Mouse (Mus musculus) spleen, postnatal 10 days (tissue): ENCODE results near the gene Cyp8b1.

Source experiments
- DNase-seq, 2 experiments: peaks; one replicate each; pipeline ENCODE4 v3.0.0; 2021 to 2022; ENCODE audit warnings: low spot score in 2 of 2

Gene Cyp8b1

GRCm38 (mm10) chr9:121892057-121892687 lies 23.9 kb downstream of the Cyp8b1 start:
- DNase-seq = peak in 1 of 2 experiments; percentile 8

- peak in 1 of 2 experiments; percentile 9 for DNase-seq
Measured at GRCm38 (mm10) chr9:121891301-121891700, 24.8 kb downstream of the Cyp8b1 start.

DNA sequence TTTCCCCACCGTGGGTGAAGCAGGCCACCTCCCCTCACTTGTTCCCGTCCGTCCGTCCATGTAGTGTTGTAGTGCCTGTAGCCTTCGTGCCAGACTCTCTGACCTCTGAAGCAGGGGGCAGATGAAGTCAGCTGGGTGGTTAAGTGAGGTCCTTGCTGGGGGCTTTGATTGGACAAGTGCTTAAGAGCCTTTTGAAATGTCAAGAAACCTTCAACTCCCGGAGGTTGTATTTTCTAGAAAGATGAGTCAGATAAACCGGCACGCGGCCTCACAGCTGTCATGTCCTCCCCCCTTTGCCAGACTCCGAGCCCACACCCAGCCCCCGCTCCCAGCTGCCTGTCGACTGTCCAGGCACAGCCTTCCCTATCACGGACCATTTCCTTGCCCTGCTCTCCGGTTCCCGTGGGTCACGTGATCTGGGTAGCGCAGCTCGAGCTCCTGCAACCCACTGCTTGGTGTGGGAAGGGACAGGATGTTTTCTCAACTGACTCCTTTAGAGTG lies 25.6 kb downstream of the Cyp8b1 start:
- peak in 1 of 2 experiments; percentile 31 for DNase-seq

- DNase-seq = peak in 1 of 2 experiments; percentile 4
Measured at GRCm38 (mm10) chr9:121889927-121890440, 26.1 kb downstream of the Cyp8b1 start.

GRCm38 (mm10) chr9:121882015-121882457 lies 34.1 kb downstream of the Cyp8b1 start:
- no peak for DNase-seq

GRCm38 (mm10) chr9:121881301-121881700 lies 34.8 kb downstream of the Cyp8b1 start:
- DNase-seq = peak in 1 of 2 experiments; percentile 40

GRCm38 (mm10) chr9:121880840-121881239 lies 35.3 kb downstream of the Cyp8b1 start:
- peak; percentile 40 to 83 for DNase-seq

DNA sequence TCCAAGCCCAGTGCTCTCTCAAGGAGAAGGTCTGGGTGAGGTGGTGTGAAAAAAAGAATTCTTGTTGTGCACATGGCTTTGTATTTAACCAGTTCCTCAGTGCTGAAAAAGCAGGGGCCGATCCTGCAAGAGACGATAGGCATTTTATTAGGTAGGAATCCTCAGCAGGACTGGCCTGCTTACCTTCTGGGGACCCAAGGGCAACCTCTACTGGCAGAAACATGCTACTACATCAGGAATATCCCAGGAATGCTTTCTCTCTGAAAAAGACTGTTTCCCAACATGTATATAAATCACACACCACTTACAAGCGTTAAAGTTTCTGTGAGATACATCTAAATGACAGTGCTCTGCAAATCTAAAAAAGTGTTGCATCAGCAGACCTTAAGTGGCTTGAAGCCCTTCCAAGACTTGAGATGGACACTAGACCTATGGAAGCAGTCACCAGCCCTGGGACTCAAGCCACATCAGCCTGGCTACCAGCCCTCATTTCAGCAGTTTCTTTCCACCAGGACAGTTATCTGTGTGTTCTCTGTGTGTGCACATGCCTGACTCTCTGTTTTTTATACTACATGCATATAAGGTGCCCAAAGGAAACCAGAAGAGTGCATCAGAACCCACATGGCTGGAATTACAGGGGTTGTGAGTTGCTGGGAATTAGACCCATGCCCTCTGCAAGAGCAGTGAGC lies 38.9 kb downstream of the Cyp8b1 start:
- no peak for DNase-seq

- DNase-seq = no peak
Measured at GRCm38 (mm10) chr9:121873578-121873977, 42.5 kb downstream of the Cyp8b1 start.

- DNase-seq = no peak
Measured at GRCm38 (mm10) chr9:121872062-121872683, 43.9 kb downstream of the Cyp8b1 start.

DNA sequence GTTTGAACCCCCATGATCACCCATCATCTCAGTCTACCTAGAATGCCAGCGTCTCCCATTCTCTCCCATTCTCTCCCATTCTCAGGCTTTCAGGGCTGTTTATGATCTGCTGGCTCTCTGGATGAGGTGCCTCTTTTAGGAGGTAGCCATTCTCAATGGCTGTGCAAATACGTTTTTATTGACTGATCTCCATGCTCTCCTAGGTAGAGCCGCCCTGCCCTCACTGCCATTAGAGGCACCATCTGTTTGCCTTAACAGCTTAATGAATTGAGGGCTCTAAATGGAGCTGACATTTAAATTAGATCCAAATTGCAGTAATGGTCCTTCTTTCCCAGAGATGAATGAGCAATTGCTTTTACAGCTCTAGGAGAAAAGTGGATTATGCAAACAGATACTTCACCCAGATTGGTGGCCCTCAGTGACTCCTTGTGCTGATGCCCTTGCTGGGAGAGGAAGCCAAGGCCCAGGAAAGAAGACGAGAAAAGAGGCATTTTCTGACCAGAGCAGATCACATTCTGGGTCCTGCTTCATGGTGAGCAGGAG lies 46.1 kb downstream of the Cyp8b1 start:
- no peak for DNase-seq

- DNase-seq = no peak
Measured at GRCm38 (mm10) chr9:121869432-121869831, 46.7 kb downstream of the Cyp8b1 start.

GRCm38 (mm10) chr9:121868236-121868635 lies 47.9 kb downstream of the Cyp8b1 start:
- no peak for DNase-seq

DNA sequence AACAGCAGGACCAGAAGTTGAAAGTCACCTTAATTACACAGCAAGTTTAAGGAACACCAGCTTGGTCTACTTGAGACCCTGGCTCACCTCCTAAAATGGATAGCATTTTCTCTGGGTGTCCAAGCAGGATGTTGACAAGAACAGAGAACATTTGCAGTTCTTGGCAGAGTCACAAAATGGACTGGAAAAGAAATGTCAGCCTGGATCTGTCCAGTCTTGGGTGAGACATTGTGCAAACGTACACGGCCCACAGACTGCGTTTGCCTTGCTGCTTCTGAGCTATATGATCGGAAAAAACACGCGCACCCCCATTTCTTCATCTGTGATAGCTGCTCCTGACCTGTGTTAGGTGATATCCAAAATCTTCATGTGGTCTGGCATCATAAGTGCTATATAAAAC lies 48.5 kb downstream of the Cyp8b1 start:
- DNase-seq = no peak

- DNase-seq = no peak
Measured at GRCm38 (mm10) chr9:121865425-121866008, 50.6 kb downstream of the Cyp8b1 start.

- no peak for DNase-seq
Measured at GRCm38 (mm10) chr9:121864837-121865236, 51.3 kb downstream of the Cyp8b1 start.
